Mouse (Mus musculus): Measurements from ENCODE around the gene Parp2. TPM values are rescaled to one million over a fixed set of nuclear protein-coding genes. Genes with fewer than 3 reads are reported as not detected.

The Parp2 gene
- polyA plus RNA-seq (2012; ENCODE audit: low replicate concordance) = 2.0 and 4.7 TPM in 2 replicates

DNA sequence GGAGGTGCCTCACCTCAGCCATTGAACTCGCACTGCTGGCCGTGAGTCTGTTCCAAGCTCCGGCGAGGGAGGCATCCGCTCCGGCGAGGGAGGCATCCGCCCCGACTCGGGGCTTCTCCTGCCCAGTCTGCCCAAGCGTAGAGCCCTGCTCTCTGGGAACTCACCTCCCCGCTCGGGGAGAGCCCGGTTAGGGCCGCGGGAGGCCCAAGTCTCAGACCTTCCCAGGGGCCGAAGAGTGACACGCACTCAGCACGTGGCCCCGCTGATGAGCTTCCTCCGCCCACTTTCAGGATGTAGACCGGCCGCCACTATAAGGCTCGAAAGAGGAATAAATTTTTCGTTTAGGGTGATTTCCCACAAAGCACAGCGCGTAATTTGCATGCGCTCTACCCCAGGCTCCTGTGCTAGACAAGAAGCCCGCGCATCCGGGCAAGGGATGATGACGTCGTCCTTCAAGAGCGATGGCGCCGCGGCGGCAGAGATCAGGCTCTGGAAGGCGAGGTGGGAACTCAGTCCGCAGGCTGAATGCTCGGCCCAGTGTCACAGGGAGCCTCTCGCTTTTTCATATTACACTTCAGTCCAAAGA lies at the start of gene Parp2, which contains the start of gene Ccnb1ip1:
Gene Parp2 (plus strand): TSS at position 355 of the 586 bp plus-strand sequence.
Gene Ccnb1ip1 (minus strand): TSS at position 246 of the 586 bp plus-strand sequence.

DNA sequence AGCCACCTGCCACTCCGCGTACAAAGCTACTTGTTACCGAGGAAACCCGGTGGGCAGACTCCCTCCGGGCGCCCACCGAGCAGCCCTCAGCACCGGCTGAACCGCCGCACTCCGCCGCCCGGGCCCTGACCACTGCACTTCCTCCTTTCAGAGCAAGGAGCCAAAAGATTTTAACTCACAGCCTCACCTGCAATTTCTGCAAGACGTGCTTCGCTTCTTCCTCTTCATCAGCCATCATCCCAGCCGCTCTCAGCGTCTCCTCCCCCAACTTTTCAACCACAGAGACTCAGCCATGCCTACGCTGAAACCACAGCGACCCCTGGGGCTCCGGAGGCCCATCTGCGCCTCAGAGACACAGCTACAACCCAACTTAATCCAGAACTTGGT lies 22.4 kb upstream of the Parp2 start, which contains the start of gene Ttc5:
Gene Ttc5 (minus strand): TSS at position 269 of the 387 bp plus-strand sequence.

DNA sequence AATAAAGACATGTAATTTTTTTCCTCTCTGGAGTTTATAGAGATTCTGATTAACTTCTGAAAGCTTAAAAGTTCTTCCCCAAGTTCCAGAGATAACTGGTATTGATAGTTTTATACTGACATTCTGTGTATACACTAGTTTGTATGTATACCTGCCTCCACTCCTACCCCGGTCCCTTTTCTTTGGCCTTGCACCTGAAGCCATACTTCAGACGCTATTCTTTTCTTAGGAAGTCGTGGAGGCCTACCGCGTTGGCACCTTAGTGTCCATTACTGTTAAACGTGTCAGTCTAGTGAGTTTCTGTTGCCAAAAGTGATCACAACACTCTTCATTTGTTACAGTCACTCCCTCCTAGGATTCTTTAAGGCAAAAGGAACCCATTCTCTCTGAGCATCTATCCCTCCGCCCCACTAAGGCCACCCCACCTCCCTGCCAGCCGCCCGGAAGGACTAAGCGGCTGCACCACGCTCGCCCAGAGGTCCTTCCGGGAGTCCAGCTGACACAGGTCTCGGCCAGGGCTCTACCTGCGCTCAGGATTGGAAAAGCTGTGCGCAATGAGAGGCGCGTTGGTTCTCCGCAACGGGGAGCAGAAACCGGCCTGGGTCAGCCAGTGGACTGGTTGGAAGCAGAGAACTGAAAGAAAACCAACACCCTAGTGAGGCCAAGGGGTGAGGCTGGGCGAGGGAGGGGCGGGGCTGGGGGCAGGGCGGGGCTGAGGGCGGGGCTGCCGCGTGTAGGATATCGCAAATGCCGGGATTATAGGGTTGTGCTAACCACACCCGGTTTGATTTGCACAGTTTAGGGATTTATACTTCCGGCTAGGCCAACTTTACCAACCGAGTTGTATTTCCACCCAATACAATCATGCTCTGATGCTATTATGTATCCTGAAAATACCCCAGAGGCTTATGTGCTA lies 62.5 kb downstream of the Parp2 start, which contains the start of gene Tep1:
Gene Tep1 (minus strand): TSS at position 672 of the 916 bp plus-strand sequence.

Other genes starting within 250 kb of the Parp2 start
- not detected in 2 replicates for gene Olfr744, start 193.0 kb upstream of the Parp2 start, polyA plus RNA-seq (2012; ENCODE audit: low replicate concordance)
- gene Olfr745, start 168.5 kb upstream of the Parp2 start, polyA plus RNA-seq (2012; ENCODE audit: low replicate concordance) = not detected in 2 replicates
- gene Olfr746, start 160.8 kb upstream of the Parp2 start, polyA plus RNA-seq (2012; ENCODE audit: low replicate concordance) = not detected in 2 replicates
- not detected in 2 replicates for gene Olfr747, start 114.6 kb upstream of the Parp2 start, polyA plus RNA-seq (2012; ENCODE audit: low replicate concordance)
- gene Olfr748, start 100.5 kb upstream of the Parp2 start, polyA plus RNA-seq (2012; ENCODE audit: low replicate concordance) = not detected in 2 replicates
- not detected in 2 replicates for gene Olfr749, start 62.7 kb upstream of the Parp2 start, polyA plus RNA-seq (2012; ENCODE audit: low replicate concordance)
- 2.2 and 32.8 TPM in 2 replicates for gene Ttc5, start 22.3 kb upstream of the Parp2 start, polyA plus RNA-seq (2012; ENCODE audit: low replicate concordance)
- 0.11 and 3.0 TPM in 2 replicates for gene Ccnb1ip1, start 109 bp upstream of the Parp2 start, polyA plus RNA-seq (2012; ENCODE audit: low replicate concordance)
- gene Tep1, start 62.7 kb downstream of the Parp2 start, polyA plus RNA-seq (2012; ENCODE audit: low replicate concordance) = 1.9 and 2.6 TPM in 2 replicates
- gene Klhl33, start 89.7 kb downstream of the Parp2 start, polyA plus RNA-seq (2012; ENCODE audit: low replicate concordance) = not detected in 2 replicates
- 20.4 and 43.1 TPM in 2 replicates for gene Osgep, start 117.1 kb downstream of the Parp2 start, polyA plus RNA-seq (2012; ENCODE audit: low replicate concordance)
- gene Apex1, start 117.1 kb downstream of the Parp2 start, polyA plus RNA-seq (2012; ENCODE audit: low replicate concordance) = 33.0 and 38.4 TPM in 2 replicates
- 65.3 and 128 TPM in 2 replicates for gene Pip4p1, start 123.0 kb downstream of the Parp2 start, polyA plus RNA-seq (2012; ENCODE audit: low replicate concordance)
- 1.7 and 2.1 TPM in 2 replicates for gene Pnp, start 123.2 kb downstream of the Parp2 start, polyA plus RNA-seq (2012; ENCODE audit: low replicate concordance)
- 1.3 TPM in 1 of 2 replicates, not detected in the other for gene Gm49342, start 136.7 kb downstream of the Parp2 start, polyA plus RNA-seq (2012; ENCODE audit: low replicate concordance)
- gene Pnp2, start 148.2 kb downstream of the Parp2 start, polyA plus RNA-seq (2012; ENCODE audit: low replicate concordance) = not detected in 2 replicates
- not detected in 2 replicates for gene Rnase10, start 199.9 kb downstream of the Parp2 start, polyA plus RNA-seq (2012; ENCODE audit: low replicate concordance)
- not detected in 2 replicates for gene Rnase9, start 234.0 kb downstream of the Parp2 start, polyA plus RNA-seq (2012; ENCODE audit: low replicate concordance)
- gene Rnase11, start 242.3 kb downstream of the Parp2 start, polyA plus RNA-seq (2012; ENCODE audit: low replicate concordance) = not detected in 2 replicates
- not detected in 2 replicates for gene Rnase12, start 249.8 kb downstream of the Parp2 start, polyA plus RNA-seq (2012; ENCODE audit: low replicate concordance)